Mouse (Mus musculus) right cerebral cortex, postnatal 10 days (tissue): ENCODE results near the gene Lysmd4.
A peak's percentile ranks its signal among the peaks of the same experiment; 100 is the strongest.
"Not testable (repeated sequence)": the region's sequence is repeated elsewhere in the genome, so short reads cannot be mapped to it uniquely, and the experiment has no call there.

ENCODE experiments used
- DNase-seq, 2 experiments: peaks; one replicate each; pipeline ENCODE4 v3.0.0; 2021; ENCODE audit warnings: low spot score in 2 of 2

Gene Lysmd4

DNA sequence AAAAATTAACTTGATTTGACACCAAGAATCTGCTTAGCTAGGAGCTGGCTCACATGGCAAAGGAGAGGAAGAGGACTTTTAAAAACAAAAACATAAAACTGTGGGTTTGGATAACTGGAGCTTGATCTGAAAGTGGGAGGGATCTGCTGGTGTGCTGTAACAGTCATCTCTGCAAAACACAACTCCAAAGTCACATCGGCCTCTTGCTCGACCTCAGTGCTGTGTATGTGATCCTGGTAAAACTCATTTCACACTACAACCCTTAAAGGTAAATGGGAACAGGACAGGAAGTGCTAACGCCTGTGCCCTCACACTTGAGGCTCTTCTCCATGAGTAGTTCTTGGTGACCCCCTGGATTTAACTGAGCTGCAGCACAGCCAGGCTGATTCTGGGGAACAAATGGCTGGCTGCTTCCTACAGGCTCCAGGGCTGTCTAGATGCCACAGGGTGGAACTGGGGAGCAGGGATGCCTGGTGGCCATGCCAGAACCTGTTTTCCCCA is 8.3 kb downstream of the Lysmd4 start:
- peak; percentile 18 to 23 for DNase-seq

DNA sequence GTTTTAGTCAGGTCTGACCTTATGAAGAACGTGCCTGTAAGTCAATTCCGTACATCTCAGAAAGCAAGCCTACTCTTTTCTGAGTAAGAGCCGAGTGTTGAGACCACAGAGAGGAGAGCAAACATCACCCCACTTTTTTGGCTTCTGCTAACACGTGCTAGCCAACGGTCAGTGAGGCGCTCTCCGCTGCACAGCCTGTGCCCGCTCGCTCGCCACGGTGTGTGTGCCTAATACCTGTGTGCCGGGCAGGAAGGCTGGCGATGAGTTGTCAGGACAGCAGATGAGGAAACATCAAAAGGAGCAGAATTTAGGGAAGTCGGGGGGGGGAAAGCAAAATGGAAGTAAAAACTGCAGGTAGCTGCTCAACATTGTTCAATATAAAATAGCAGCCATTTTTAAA is 10.2 kb downstream of the Lysmd4 start:
- peak in 1 of 2 experiments; percentile 22 for DNase-seq

DNA sequence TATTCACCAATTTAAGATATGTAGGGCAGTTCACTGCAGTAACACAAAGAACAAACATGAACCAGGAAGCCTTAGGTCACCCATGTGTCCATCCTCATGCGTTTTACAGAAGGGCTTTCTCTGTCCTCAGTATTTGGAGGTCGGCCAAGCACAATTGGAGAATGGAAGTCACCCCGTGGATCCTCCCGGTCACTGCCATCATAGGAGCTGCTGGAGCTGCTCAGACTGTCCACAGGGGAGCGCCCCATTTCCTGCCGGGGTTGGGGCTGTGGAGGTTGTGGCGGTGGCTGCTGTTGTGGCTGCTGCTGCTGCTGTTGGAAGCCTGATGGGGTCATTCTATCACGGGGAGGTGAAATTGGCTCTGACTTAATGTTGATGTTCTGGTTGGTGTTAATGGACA is 12.5 kb downstream of the Lysmd4 start:
- DNase-seq, result peak in 1 of 2 experiments; percentile 43

DNA sequence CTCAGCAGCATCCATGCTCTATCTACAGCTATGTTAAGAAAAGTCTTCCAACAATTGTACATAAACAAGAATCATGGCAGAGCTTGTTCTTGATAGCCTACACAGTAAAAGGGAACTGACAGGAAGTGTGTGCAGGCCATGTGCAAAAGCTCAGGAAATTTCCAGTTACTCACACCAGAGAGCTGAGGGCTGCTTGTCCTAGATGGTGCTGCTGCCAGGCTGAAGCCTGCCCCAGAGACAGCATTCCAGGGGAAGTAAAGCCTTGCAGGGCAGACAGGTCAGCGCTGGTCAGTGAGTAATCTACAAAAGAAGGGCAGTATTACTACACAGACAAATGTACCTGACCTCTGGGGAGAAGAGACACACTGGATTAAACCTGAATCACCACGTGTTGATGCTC is 14.0 kb downstream of the Lysmd4 start:
- peak in 1 of 2 experiments; percentile 20 for DNase-seq

DNA sequence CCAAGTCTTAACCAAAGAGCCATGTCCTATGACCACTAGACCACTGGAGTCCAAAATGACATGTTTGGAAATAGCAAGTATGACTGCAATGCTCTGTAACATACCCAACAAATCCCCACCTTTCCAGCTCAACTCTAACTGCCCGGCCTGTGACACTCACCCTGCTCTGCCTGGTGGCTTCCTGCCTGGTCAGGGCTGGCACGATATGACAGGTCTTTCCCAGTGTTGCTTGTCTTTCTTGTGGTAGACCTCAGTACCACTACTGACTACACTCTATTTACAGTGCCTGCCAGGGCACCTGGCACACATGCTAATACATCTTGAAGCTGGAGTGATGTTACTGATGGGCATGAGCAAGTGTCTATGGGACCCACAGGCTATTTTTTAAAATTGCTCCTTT is 15.4 kb downstream of the Lysmd4 start:
- DNase-seq, result peak in 1 of 2 experiments; percentile 20

DNA sequence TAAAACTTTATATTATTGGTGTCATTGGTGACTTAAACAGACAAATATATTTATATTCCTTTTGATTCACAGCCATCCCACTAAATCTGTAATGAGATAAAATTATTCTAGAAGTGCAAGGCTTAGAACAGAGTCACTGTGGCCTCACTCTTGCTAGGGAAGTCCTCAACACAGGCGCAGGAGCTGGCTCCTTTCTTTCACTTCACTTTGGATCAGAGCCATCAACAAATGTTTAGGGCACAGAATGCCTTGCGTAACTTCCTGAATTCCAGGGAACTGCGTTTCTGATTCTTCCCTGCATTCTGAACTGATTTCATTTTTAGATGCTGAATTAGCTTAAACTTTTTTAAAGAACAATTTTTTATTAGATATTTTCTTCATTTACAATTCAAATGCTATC is 19.6 kb downstream of the Lysmd4 start:
- peak in 1 of 2 experiments; percentile 20 for DNase-seq

DNA sequence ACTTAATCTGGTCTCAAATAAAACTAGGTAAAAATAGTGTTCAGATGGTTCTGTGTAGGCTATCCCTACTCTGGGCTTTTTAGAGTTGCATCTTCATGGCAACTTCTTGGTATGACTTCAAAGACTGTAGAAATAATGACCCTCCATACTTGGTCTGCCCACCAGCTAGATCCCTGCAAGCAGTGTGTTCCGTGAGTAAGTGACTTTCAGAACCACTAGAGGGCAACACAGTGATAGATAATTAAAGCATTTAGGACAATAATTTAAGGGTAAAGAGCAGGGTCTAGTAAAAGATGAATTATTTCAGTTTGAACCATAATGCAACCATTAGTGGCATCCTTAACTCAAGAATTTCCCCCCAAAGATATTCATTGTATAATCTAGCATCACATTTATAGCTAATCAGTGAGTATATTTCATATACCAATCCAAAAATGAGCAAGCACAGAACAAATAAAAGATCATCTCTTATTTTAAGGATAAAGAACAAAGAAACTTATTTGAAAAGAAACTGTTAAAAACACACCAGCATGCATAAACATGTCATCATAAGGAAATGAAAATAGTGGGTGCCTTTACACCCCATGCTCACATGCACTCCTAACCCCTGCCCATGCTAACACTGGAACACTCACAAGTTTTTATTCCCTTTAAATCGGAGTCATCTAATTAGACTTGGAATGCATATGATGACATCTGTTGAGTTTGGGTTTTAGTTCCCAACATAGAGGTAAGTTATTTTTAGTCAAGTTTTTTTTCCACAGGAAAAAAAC is 21.0 kb downstream of the Lysmd4 start:
- DNase-seq, result peak in 1 of 2 experiments; percentile 24

DNA sequence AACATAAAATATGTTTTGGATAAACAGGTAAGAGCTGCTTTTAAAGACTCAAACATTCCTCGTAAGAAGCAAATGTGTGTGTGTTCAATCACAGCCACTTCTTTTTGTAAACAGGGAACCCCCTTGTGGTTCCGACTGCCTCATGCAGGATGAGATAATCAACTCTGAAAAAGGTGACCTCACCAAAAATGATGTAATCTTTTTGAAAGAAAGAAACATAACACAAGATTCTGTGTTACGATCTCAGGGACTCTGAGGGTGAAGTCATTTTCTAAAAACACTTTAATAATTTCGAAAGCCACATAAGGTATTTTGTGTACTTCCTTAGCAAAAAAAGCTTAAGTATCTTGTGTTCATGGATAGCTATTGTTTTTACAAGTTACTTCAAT is 21.5 kb downstream of the Lysmd4 start:
- peak in 1 of 2 experiments; percentile 14 for DNase-seq

DNA sequence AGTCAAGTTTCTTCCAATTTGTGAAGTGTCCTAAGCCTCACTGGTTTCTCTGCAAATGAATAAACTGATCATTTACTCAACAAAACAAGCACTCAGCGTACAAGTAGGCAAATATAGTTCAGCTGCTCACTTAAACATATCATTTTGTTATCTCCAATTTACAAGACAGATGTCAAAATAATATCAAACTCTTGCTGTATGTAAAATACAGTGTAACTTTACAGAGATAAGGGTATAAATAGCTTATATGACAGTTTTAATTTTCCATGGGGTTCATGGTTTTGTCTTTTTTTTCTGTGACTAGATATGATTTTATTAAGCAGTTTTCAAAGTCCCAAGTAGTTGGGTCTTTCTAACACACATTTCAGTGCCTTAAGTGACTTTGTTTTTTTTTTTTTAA is 22.9 kb downstream of the Lysmd4 start:
- no peak for DNase-seq

DNA sequence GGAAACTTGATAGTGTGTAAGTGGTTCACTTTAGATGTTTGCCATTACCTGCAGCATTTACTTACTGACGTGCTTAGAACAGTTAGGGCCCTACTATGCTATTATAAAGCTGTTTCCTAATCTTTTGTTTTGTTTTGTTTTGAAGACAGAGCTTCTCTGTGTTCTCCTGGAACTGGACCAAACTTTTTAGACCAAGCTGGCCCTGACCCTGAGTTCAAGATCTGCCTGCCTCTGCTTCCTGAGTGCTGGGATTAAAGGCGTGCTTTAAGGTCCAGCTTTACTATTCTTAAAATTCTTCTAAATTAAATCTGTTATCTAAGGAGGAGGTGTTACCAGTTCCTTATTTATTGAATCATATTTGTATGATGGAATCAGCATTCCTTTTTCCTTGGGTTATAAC is 23.7 kb downstream of the Lysmd4 start:
- DNase-seq, result no peak

DNA sequence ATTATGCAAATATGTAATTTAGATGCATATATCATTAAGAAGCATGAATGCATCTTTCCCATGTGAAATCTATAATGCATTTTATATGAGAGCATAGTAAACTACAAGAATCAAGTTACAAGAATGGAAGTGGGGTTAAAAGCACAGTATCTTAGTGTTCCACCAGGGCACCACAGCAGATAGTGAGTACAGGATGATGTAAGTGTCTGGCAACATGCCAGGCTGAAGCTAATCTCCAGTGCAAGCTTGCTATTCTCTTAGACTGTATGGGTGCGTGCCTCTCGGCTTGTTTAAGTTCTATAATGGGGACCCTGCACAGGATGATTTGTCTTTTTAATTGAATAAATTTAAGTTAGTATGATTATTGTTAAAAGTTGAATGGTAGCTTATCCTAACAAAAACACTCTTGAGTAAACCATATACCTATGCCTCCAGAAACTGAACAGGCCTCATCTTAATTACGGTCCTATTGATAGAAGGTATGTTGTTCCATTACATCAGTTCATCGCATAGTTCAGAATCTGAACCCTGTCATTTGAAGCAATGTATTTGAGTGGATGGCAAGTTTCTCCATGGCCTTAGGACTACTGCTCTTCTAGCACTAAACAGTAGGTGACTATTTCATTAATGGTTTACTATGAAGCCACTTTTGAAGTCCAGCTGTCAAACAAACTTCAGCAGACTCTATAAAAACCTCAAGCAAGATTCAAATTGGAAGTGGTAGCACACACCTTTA is 37.7 kb downstream of the Lysmd4 start:
- DNase-seq, result peak; percentile 64 to 66

DNA sequence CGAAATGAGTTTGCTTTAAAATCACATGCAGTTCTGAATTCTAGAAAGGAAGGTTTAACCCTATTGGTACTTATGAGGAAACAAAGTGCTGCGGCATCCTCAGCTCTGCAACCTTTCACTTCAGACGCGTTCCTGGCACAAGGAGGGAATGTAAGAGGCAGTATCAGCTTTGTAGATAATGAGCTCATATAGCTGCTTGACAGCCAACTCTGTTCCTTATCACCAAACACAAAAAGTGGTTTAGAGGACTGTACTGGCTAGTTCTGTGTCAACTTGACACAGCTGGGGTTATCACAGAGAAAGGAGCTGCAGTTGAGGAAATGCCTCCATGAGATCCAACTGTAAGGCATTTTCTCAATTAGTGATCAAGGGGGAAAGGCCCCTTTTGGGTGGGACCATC is 48.1 kb downstream of the Lysmd4 start:
- DNase-seq, result not testable (repeated sequence)

DNA sequence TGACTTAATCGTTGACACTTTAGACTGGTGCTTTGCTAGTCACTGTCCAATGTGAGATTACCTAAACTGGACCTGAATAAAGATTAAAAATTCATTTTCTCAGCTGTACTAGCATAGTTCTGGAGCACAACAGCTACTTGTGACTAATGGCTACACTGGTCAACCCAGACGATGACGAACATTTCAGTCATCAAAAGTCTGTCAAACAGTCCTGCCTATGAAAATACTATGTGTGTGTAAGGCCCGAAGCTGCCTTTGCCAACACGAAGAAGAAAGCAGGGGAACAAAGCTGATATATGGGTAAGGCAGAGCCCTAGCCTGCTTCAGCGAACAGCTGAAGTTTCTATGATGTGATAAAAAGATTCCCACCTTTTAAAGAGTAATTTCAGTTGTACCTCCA is 61.2 kb downstream of the Lysmd4 start:
- no peak for DNase-seq

DNA sequence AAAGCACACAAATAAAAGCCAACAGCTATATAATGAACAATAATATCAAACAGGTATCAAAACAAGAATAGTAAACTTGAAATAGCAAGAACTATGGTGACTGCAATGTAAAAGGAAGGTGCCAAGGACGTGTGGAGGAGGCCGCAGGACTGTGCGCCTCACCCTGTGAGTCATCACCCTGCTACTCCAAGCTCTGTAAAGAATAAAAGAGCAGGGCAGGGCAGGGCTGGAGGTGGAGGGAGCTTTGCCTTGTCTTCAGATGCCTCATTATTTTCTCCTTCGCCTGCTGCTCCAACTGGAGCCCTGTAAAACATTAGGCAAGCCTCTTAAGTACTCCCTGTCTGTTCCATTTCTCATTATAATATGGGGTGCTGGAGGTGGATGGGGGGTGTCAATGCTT is 65.1 kb downstream of the Lysmd4 start:
- no peak for DNase-seq

DNA sequence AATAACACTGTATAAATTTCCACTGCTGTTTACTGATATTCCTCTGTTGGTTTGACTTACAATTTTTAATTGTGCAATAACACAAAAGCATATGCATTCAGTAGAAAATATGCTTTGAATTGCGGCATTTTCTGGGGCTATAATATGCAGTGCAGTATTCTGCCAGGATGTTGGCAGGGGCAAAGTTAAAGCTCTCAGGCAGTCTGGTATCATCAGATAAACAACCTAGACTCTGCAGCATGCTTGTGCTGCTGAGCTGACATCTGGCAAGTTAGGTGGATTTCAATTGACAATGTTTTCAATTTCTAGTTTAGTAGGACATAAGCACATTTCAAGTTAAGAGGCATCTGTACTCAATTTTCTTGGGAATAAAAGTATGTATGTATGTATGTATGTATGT is 69.0 kb downstream of the Lysmd4 start:
- DNase-seq, result no peak

DNA sequence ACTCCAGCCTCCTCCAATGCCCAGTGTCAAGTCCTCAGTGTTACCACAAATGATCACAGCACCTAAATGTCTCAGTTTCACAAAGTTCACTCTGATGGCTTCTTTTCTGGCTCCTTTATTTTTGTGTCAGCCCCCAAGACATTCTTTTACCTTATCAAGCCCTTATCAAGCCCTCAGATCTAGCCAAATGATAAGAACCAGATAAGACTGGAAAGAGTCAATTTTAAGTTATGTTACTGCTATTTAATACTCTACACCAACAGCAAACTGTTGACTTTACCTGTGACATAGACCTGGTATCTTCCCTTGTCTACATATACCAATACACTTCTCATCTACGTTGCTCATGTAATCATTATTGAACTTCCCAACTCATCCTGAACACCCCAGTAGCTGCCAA is 74.1 kb downstream of the Lysmd4 start:
- DNase-seq, result no peak

DNA sequence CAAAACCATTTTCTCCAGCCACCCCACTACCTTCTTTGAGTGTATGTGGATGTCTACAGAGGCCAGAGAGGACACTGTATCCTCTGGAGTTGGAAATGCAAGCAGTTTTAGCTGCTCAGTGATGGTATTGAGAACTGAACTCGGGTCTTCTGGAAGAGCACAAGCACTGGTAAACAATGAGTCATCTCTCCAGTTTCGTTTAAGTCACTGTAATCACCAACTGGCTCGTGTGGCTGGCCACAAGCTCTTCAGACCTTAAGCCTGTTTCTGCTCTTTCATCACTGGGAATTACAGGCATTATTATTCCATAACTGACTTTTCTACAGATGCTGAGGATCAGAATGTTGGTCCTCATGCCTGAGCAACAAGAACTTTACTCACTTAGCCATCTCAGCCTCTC is 82.6 kb downstream of the Lysmd4 start:
- DNase-seq, result no peak

DNA sequence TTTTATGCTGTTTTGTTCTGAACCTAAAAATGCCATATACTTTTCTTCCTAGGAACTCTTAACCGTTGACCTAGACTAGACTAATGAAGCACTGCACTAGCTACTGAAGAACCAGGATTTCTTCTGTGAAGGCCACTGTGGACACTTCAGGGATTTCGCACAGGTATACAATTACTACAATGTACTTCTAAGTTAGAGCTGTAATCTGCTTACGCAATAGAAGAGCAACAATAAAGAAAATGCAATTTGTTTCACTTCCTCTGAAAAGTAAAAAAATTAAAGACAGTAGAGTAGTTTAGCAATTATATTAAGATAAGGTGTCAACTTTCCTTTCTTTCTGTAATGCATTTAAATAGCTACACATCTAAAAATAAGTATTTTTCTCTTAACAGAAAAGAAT is 84.7 kb downstream of the Lysmd4 start:
- DNase-seq, result no peak

DNA sequence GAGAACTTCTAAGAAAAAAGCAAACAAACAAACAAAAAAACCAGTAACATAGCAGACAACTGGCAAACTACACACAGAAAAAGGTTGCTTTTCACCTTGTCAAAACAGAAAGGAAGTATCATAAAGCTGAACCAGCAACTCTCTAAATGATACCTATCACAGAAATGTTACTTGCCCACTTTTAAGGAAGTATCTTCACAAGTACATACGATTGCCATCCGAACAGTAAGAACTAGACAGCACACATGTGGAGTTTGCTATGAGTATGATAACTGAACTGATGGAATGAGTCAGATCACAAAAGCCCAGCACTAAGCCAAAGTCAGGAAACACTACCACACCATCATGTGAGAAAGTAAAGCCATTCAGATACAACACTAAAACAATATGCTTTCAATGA is 85.8 kb downstream of the Lysmd4 start:
- no peak for DNase-seq

DNA sequence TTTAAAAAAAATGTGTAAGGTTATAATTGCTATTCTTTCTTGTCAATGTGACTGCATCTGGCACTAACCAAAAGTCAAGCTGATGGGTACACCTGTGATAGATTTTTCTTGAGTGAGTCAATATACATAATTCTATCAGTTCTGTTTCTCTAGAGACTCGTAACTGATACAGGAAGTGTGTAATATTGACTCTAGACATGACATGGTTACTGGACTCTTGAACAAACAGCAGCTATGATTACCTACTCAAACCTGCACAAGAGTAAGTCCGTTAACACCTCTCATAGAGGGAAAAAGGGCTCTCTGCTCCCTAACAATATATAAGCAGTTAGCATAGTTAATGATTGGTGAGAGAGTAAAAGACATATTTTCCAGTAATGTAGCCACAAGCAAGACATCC is 87.8 kb downstream of the Lysmd4 start:
- no peak for DNase-seq

DNA sequence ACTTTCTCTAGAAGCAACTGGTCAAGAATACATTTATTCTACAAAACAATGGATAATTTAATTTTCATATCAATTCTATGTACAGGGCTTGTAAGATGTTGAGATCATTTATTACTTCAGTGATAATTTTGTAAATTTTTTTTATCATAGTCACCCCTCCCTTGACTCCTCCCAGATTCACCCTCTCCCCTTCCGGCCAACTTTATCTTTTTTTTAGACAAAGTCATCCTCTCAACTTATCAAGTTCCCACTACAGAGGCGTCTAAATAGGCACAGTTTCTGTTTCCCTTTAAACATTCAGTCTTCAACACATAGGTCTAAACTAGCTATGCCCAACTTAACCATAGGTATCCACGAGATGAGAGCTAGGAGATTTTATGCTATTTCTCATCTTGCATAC is 90.9 kb downstream of the Lysmd4 start:
- no peak for DNase-seq

DNA sequence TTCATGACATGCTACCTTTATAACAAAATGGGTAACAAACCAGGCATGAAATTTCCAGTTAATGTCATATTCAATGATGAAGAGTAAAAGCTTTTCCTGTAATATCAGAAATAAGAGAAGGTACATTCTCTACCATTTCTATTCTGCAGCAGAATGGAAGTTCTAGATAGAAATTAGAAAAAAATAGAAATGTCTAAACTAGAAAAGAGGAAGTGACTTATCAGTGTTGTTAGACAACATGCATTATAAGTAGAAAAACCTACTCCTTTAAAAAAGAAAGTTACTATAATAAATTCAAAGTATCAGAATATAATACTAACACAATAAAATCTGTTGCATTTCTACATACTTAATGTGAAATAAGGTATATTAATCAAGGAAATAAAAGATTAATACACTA is 96.4 kb downstream of the Lysmd4 start:
- no peak for DNase-seq

DNA sequence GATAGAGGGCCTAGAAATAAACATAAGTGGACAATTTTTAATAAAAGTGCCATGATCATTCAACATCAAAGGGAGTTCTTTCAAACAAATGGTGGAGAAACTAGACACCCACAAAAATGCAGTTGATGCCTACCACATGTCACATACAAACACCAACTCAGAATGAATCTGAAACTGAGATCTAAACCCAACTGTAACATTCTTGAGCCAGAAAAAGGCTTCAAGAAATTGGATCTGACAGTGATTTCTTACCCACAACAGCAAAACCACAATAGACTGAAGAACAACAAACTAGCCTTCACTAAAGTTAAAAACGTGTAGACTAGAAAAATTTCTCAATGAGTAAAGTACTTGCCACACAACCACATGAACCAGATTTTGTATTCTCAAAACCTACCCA is 98.0 kb downstream of the Lysmd4 start:
- no peak for DNase-seq
